Mouse (Mus musculus) small intestine, adult 2 months (tissue): Measurements from ENCODE around the gene Myt1l.

Source experiments
- CTCF ChIP-seq: fragments of 200-500 bp; IDR thresholded peaks from 2 replicates; pipeline ENCODE4 v1.5.1; 2012; ENCODE audit warnings: low read depth, mild to moderate bottlenecking, control low read depth, inconsistent platforms, low read length, moderate library complexity, mixed read lengths; ENCODE audit not compliant: insufficient replicate concordance, insufficient read length; ENCODE audit errors: extremely low read depth
- POLR2A ChIP-seq: fragments of 200-500 bp; IDR thresholded peaks from 2 replicates; pipeline ENCODE4 v1.6.1; 2012; ENCODE audit warnings: low read depth, mild to moderate bottlenecking, control low read depth, inconsistent platforms, low read length, moderate library complexity

- TF ChIP-seq CTCF (no peak), POLR2A (no peak)
These were observed 31.6 kb downstream of the Myt1l start for GRCm38 (mm10) chr12:29559769-29560168.
